Mouse (Mus musculus) 416B (cell line): ENCODE measurements at regions not wholly inside any gene's neighbourhood (a gene's known extent, or its start where the extent isn't known, plus 50 kb on each side); places are given as distances from the start of the nearest gene placed in this dataset.

ENCODE experiments used
- DNase-seq: peaks from one replicate; pipeline ENCODE4 v3.0.0; 2011; ENCODE audit warnings: low read depth

DNA sequence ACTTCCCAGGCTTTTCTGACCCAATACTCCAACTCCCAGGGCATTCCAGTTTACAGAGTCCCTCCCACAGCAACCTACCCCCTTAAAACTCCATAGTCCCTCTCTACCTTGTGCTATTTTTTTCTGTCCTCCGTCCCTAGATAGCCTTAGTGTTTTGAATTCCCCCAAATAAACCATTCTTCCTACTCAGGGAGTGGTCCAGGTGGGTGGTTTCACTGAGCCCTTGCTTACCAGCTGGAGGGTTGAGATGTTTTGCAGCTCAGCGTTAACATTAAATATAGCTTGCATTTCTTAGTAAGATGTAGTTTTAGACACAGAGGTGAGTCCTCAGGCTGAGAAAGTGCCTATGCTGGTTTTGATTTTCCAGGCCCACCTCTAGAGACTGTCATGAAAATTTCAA is 313.0 kb downstream of the Bmper start:
- DNase-seq, result no peak

GRCm38 (mm10) chr9:23538051-23538450 is 315.2 kb downstream of the Bmper start:
- DNase-seq, result no peak

GRCm38 (mm10) chr9:23551692-23552091 is 328.8 kb downstream of the Bmper start:
- DNase-seq, result no peak

GRCm38 (mm10) chr9:23553766-23554165 is 330.9 kb downstream of the Bmper start:
- DNase-seq, result no peak

DNA sequence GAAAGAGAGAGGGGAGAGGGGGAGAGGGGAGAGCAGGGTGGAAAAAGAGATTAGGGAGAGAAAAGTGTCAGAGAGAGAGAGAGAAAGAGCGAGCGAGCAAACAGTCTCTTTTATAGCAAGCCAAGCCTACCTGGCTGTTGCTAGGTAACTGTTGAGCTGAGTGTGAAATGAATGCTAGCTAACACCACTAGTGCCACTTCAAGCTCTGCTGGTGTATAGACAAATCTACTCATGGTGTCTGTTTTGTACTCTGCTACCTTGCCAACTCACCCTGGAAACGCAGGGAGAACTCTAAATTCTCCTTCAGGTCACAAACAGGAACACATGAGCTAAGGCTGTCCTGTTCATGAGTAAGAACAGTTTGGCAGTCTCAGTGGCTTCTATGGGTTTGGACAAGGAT is 334.7 kb downstream of the Bmper start:
- DNase-seq, result no peak

- no peak for DNase-seq
These were observed 339.0 kb downstream of the Bmper start for GRCm38 (mm10) chr9:23561924-23562323.

- peak; percentile 90 for DNase-seq
These were observed 344.2 kb downstream of the Bmper start for GRCm38 (mm10) chr9:23567081-23567480.

- peak; percentile 73 for DNase-seq
These were observed 347.3 kb downstream of the Bmper start for GRCm38 (mm10) chr9:23570150-23570549.

GRCm38 (mm10) chr9:23576314-23576713 is 353.4 kb downstream of the Bmper start:
- no peak for DNase-seq

DNA sequence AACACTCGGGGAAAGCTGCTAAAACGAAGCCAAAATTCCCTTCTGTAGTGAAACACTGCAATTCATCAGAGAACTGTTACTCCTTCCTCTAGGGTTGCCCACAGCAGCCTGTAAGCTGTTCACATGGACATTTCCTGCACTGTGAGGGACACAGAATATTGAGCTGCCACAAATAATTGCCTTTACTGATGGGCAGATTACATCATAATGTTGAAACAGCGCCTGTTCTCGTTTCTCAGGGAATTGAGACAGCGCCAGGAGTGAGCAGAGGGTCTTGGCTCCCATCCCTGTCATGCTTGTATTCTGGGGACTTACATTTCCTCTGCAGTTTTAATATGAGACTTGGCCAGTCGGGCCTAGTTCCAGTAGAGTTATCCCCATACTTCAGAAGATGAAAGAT is 357.3 kb downstream of the Bmper start:
- DNase-seq, result peak; percentile 10

DNA sequence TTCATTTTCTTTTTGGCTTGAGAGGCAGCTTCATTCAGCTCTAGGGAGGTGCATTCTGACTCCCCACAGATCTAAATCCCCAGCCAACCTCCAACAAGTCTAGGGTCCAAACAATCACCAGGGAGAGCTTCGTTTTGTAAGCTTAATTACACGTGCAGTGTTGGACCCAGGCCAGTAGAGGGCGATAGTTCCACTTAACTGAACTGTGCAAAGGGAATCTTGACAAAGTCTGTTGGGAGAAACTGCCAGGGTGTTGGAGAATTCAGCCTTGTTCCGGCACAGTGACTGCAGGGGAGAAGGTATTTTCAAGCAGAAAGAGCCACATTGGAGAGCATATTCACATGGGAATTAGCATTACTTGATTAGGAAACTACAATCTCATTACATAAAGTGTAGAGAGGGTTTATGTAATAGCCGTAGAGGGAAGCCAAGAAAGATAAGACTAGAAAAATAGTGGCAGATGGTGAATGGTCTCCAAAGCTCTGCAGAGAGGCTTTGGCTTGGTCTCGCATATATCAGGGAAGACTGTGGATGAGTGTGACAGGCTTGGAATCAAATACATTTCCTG is 358.2 kb downstream of the Bmper start:
- peak; percentile 73 for DNase-seq

GRCm38 (mm10) chr9:23584561-23584960 is 361.7 kb downstream of the Bmper start:
- DNase-seq, result no peak

DNA sequence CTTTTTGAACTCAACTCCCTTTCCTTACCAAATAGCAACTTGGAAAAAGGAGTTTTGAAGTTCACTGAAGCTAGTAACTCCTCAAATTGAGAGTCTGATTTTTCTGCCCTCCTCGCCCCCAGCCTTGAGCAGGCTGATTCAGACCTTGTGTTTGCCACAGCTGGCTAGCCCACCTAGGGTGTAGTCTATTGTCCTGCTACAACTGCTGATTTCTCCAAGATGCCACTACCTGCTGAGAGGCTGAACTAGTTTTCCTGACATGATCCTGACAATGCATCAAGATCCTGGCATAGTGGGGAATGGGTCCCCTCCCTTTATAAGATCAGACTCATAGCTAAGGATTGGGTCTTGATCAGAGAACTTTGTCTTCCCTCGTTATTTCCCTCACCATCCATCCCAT is 366.1 kb downstream of the Bmper start:
- DNase-seq, result no peak

GRCm38 (mm10) chr9:23591906-23592305 is 369.0 kb downstream of the Bmper start:
- DNase-seq, result no peak

- no peak for DNase-seq
These were observed 377.7 kb downstream of the Bmper start for GRCm38 (mm10) chr9:23600623-23601022.
